Mouse (Mus musculus) naive thymus-derived CD4-positive, alpha-beta T cell, adult 2 months (primary cell): ENCODE data around the gene Mink1.
A peak's percentile ranks its signal among the peaks of the same experiment; 100 is the strongest.

ENCODE experiments used
- DNase-seq: peaks from one replicate; pipeline ENCODE4 v3.0.0-alpha.2; 2011; ENCODE audit warnings: low read depth

The Mink1 gene

GRCm38 (mm10) chr11:70635601-70636000 lies 72.9 kb downstream of the Mink1 start:
- no peak for DNase-seq

GRCm38 (mm10) chr11:70637764-70638163 lies 75.1 kb downstream of the Mink1 start:
- no peak for DNase-seq

GRCm38 (mm10) chr11:70638293-70638692 lies 75.6 kb downstream of the Mink1 start:
- no peak for DNase-seq

- DNase-seq: no peak
These were observed 76.1 kb downstream of the Mink1 start, which contains the start of gene Gp1ba for GRCm38 (mm10) chr11:70638714-70639278. Gene Gp1ba (plus strand): TSS chr11:70639122.

GRCm38 (mm10) chr11:70639976-70640375 lies 77.3 kb downstream of the Mink1 start:
- DNase-seq: no peak

GRCm38 (mm10) chr11:70641241-70641640 lies 78.6 kb downstream of the Mink1 start:
- no peak for DNase-seq

GRCm38 (mm10) chr11:70643051-70643450 lies 80.4 kb downstream of the Mink1 start:
- no peak for DNase-seq

- no peak for DNase-seq
These were observed 82.0 kb downstream of the Mink1 start for GRCm38 (mm10) chr11:70644564-70645103.

- DNase-seq: no peak
These were observed 83.0 kb downstream of the Mink1 start for GRCm38 (mm10) chr11:70645461-70646258.

GRCm38 (mm10) chr11:70646259-70646555 lies 83.5 kb downstream of the Mink1 start:
- DNase-seq: no peak

GRCm38 (mm10) chr11:70646691-70647650 lies 84.3 kb downstream of the Mink1 start, which contains the start of the genes Rnf167 and Slc25a11:
Gene Rnf167 (plus strand): TSS chr11:70647235.
Gene Slc25a11 (minus strand): TSS chr11:70647479.
- DNase-seq: peak; percentile 98

- no peak for DNase-seq
These were observed 85.2 kb downstream of the Mink1 start for GRCm38 (mm10) chr11:70647716-70648420.

GRCm38 (mm10) chr11:70648512-70648911 lies 85.8 kb downstream of the Mink1 start:
- peak; percentile 47 for DNase-seq

- peak; percentile 46 for DNase-seq
These were observed 86.6 kb downstream of the Mink1 start for GRCm38 (mm10) chr11:70649185-70649734.

- DNase-seq: peak; percentile 87
These were observed 87.9 kb downstream of the Mink1 start for GRCm38 (mm10) chr11:70650322-70651175.

- DNase-seq: peak; percentile 47
These were observed 88.7 kb downstream of the Mink1 start for GRCm38 (mm10) chr11:70651391-70651790.

GRCm38 (mm10) chr11:70652029-70652883 lies 89.6 kb downstream of the Mink1 start:
- peak; percentile 59 for DNase-seq

GRCm38 (mm10) chr11:70652884-70653344 lies 90.2 kb downstream of the Mink1 start:
- peak; percentile 72 for DNase-seq
